Mouse (Mus musculus): ENCODE data around the gene Sp100. TPM values are rescaled to one million over a fixed set of nuclear protein-coding genes. Genes with fewer than 3 reads are reported as not detected.

Gene Sp100
- polyA plus RNA-seq, 1 experiment from 2014 or later = 6.2 TPM

DNA sequence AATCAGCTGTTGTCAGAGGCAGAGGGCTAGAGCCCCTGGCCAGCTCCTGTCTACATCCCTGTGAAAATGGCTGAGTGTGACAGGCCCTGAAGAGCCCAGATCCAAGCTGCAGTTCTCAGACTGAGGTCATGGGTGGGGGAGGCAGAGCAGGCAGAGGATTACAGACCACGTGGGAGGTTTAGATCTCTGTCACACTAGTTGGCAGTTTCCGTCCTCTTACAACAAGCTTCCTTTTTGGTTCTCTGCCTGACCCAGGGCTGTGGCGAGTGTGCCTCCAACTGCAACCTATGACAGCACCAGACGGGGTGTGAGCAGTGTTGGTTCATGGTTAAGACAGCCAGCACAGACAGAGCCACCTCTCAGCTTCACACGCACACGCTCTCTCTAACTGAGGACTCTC, 101.7 kb downstream of the Sp100 start:
- WGBS (ENCODE audit: insufficient replicate concordance) = 33% methylated on average over 6 of the region's 6 CpGs

DNA sequence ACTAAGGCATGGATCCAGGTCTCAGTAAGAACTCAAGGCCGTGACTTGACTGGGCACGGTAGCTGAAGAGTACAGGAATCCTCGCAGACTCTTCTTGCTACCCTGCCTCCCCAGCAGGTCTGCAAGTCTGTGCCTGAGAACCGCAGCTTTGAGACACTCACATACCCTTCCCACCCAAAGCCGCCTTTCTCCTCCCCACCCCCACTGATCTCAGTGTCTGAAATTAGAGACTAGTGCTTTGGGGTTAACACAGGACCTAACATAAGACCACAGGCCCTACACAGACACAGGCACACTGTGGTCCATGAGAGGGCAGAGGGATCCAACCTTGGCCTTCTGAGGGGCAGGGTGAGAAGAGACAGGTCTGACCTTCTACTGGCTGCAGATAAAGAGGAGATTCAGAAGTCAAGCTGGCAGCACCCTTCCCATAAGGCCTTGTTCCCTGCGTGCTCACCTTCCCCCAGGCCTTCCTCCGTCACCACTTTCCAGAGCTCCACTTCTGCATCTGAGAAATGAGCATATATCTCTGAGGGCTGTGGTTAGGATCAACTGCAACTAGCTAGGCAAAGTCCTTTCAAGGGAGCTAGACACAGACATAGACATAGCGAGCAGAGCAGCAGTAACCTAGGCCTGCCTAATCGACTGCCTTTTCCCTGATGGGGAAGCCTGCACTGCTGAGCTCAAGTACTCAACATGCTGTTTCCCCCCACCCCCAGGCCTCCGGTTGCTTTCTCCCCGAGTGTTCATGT, 102.3 kb downstream of the Sp100 start:
- no peak for ATAC-seq (ENCODE audit: low read depth)
- Histone ChIP-seq H3K9me3 (replicated peaks; ENCODE audit: control insufficient read depth, low read length) (no peaks in the 10 kb centered on the region), H3K36me3 (ENCODE audit: control insufficient read depth, insufficient read depth) (no peaks in the 10 kb centered on the region), H3K27ac (ENCODE audit: low read length) (peak overlapping the region; percentile 37), H3K4me3 (ENCODE audit: low read depth, low read length) (no peak overlapping the region), H3K4me1 (ENCODE audit: control insufficient read depth, low read depth, low read length) (no peaks in the 10 kb centered on the region), H3K27me3 (ENCODE audit: control insufficient read depth, insufficient read depth, low read depth, low read length) (no peaks in the 10 kb centered on the region), H3K4me2 (ENCODE audit: low read depth, low read length) (no peak overlapping the region), H3K9ac (ENCODE audit: low read depth, low read length) (no peak overlapping the region)
- 55% methylated on average over 11 of the region's 11 CpGs for WGBS (ENCODE audit: insufficient replicate concordance)

More for the DNA sequence above, 101.7 kb downstream of the Sp100 start:
- H3K9ac ChIP-seq (ENCODE audit: low read depth, low read length) = no peak overlapping the region
- H3K36me3 ChIP-seq (ENCODE audit: control insufficient read depth, insufficient read depth) = no peaks in the 10 kb centered on the region
- H3K27ac ChIP-seq (ENCODE audit: low read length) = peak overlapping the region; percentile 37
- H3K4me3 ChIP-seq (ENCODE audit: low read depth, low read length) = no peak overlapping the region
- H3K27me3 ChIP-seq (ENCODE audit: control insufficient read depth, insufficient read depth, low read depth, low read length) = no peaks in the 10 kb centered on the region
- H3K9me3 ChIP-seq (replicated peaks; ENCODE audit: control insufficient read depth, low read length) = no peaks in the 10 kb centered on the region
- no peaks in the 10 kb centered on the region for H3K4me1 ChIP-seq (ENCODE audit: control insufficient read depth, low read depth, low read length)
- H3K4me2 ChIP-seq (ENCODE audit: low read depth, low read length) = no peak overlapping the region
- ATAC-seq (ENCODE audit: low read depth) = peak; percentile 58

DNA sequence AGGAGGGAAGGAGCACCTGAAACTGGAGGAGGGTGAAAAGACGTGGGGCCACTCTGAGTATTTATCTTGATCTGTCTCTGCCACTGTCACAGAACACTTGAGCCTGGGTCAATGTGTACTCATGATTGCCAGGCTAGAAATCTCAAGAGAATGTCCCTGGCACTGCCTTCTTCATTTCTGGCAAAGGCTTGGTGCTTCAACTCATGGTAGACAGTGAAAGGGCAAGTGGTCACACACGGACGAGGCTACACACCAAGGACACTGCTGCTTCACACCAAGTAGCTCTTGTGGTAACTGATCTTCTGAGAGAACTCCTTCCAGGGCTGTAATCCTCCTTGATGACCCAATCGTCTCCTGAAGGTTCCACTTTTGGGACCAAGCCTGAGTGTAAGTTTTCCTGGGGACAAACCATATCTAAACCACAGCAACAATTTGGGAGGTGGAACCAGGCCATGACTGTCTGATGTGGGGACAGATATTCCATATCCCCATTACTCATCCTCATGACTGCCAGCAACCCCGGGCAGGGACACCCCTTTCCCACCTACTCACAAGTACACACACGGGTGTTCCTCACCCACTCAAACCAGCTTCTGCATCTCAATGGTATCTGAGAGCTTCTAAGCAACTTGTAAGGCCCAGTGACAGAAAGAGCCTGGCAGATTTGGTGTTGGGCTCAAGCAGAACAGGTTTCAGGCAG, 107.9 kb downstream of the Sp100 start:
- no peaks in the 10 kb centered on the region for H3K36me3 ChIP-seq (ENCODE audit: control insufficient read depth, insufficient read depth)
- WGBS (ENCODE audit: insufficient replicate concordance) = 48% methylated on average over 6 of the region's 6 CpGs

DNA sequence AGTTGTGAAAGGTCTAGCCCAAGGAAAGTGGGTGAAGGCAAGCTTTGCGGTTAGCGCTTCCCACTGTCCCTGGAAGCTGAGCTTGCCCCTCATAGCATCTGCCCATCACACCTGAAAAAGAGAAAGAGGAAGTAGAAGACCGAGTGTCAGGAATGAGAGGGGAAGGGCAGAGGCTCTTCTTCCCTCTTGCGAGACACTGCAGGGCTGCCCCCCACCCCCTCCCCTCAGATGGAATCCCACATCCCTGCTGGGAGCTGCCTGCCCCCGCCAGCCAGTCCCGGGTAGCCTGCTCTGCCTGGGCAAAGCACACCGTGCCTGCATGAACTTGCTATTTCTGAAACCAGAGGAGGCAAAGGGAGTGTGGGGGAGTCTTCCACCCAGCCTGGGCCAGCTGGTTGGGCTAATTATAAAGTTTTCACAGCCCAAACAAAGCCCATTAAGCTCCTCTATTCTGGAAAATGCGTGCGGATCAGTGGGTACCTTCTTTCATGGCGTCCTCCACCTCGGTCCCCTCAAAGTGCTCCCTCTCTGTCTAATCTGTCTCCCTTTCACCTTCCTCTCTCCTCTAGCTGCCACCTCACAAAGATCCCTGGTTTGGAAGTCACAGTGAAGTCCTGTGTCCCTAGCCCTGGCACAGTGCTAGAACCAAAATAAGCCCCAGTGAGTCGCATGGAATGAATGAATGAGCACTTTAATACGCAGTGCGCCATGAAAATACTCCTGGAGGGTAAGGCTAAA, 108.6 kb downstream of the Sp100 start:
- no peaks in the 10 kb centered on the region for H3K4me1 ChIP-seq (ENCODE audit: control insufficient read depth, low read depth, low read length)
- WGBS (ENCODE audit: insufficient replicate concordance) = 22% methylated on average over 14 of the region's 14 CpGs
- no peaks in the 10 kb centered on the region for H3K36me3 ChIP-seq (ENCODE audit: control insufficient read depth, insufficient read depth)
- H3K9ac ChIP-seq (ENCODE audit: low read depth, low read length) = no peak overlapping the region
- no peak overlapping the region for H3K4me2 ChIP-seq (ENCODE audit: low read depth, low read length)
- ATAC-seq (ENCODE audit: low read depth) = no peak
- H3K27ac ChIP-seq (ENCODE audit: low read length) = no peak overlapping the region
- H3K4me3 ChIP-seq (ENCODE audit: low read depth, low read length) = no peak overlapping the region
- no peaks in the 10 kb centered on the region for H3K9me3 ChIP-seq (replicated peaks; ENCODE audit: control insufficient read depth, low read length)
- no peaks in the 10 kb centered on the region for H3K27me3 ChIP-seq (ENCODE audit: control insufficient read depth, insufficient read depth, low read depth, low read length)

More for the DNA sequence above, 107.9 kb downstream of the Sp100 start:
- no peaks in the 10 kb centered on the region for H3K27me3 ChIP-seq (ENCODE audit: control insufficient read depth, insufficient read depth, low read depth, low read length)
- no peak overlapping the region for H3K27ac ChIP-seq (ENCODE audit: low read length)
- ATAC-seq (ENCODE audit: low read depth) = no peak
- H3K9me3 ChIP-seq (replicated peaks; ENCODE audit: control insufficient read depth, low read length) = no peaks in the 10 kb centered on the region
- no peaks in the 10 kb centered on the region for H3K4me1 ChIP-seq (ENCODE audit: control insufficient read depth, low read depth, low read length)
- H3K4me2 ChIP-seq (ENCODE audit: low read depth, low read length) = no peak overlapping the region
- H3K9ac ChIP-seq (ENCODE audit: low read depth, low read length) = no peak overlapping the region
- no peak overlapping the region for H3K4me3 ChIP-seq (ENCODE audit: low read depth, low read length)

DNA sequence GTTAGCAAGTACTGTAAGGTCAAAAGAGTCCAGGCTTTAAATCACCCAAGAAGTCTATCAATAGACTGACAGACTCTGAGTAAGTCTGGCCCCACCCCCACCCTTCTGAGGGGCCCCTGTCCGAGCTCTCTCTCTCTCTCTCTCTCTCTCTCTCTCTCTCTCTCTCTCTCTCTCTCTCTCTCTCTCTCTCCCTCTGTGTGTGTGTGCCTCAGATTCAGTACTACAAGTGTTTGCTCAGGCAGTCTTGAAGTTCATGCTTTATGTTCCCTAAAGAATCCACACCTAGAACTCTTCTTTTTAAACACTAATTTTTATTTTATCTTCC, 109.1 kb downstream of the Sp100 start:
- no peak overlapping the region for H3K4me3 ChIP-seq (ENCODE audit: low read depth, low read length)
- no peak overlapping the region for H3K9ac ChIP-seq (ENCODE audit: low read depth, low read length)
- ATAC-seq (ENCODE audit: low read depth) = no peak
- no peaks in the 10 kb centered on the region for H3K36me3 ChIP-seq (ENCODE audit: control insufficient read depth, insufficient read depth)
- WGBS (ENCODE audit: insufficient replicate concordance) = 0% methylated on average over 1 of the region's 1 CpGs
- H3K9me3 ChIP-seq (replicated peaks; ENCODE audit: control insufficient read depth, low read length) = no peaks in the 10 kb centered on the region
- no peak overlapping the region for H3K4me2 ChIP-seq (ENCODE audit: low read depth, low read length)
- H3K27ac ChIP-seq (ENCODE audit: low read length) = no peak overlapping the region
- no peaks in the 10 kb centered on the region for H3K4me1 ChIP-seq (ENCODE audit: control insufficient read depth, low read depth, low read length)
- no peaks in the 10 kb centered on the region for H3K27me3 ChIP-seq (ENCODE audit: control insufficient read depth, insufficient read depth, low read depth, low read length)

Small RNA genes lying within 50 kb of the gene (microRNA-seq; reads per million reads assigned to microRNA genes)
- gene Mir8096 = not detected

Other genes starting within 250 kb of the Sp100 start
- not detected in 2 replicates for gene G530012D18Rik, start 74.3 kb upstream of the Sp100 start, polyA plus RNA-seq (2015; fragmentation: Nextera tagmentation; extraction: Ambion mirVana)
- 5.1 and 6.0 TPM in 2 replicates for gene Sp110, start 51.2 kb upstream of the Sp100 start, polyA plus RNA-seq (2015; fragmentation: Nextera tagmentation; extraction: Ambion mirVana)
- 4.7 and 4.8 TPM in 2 replicates for gene Sp140, start 49.6 kb upstream of the Sp100 start, polyA plus RNA-seq (2015; fragmentation: Nextera tagmentation; extraction: Ambion mirVana)
- 2.0 and 3.0 TPM in 2 replicates for gene A630001G21Rik, start 128.7 kb downstream of the Sp100 start, polyA plus RNA-seq (2015; fragmentation: Nextera tagmentation; extraction: Ambion mirVana)
- 10.1 and 11.2 TPM in 2 replicates for gene Cab39, start 143.5 kb downstream of the Sp100 start, polyA plus RNA-seq (2015; fragmentation: Nextera tagmentation; extraction: Ambion mirVana)
- gene Itm2c, start 244.3 kb downstream of the Sp100 start, polyA plus RNA-seq (2015; fragmentation: Nextera tagmentation; extraction: Ambion mirVana) = 52.3 and 54.7 TPM in 2 replicates

Measured in liver, embryonic 16.5 days (tissue).